Mouse (Mus musculus): ENCODE results near the gene Kbtbd8. TPM values are rescaled to one million over a fixed set of nuclear protein-coding genes. Genes with fewer than 3 reads are reported as not detected.

Kbtbd8 gene
- total RNA-seq, 2 experiments from 2014 or later = 4.5 to 5.0 TPM

GRCm38 (mm10) chr6:95169411-95169810 is 52.4 kb downstream of the Kbtbd8 start:
- DNase-seq (ENCODE audit: low spot score) = no peak

- no peak for DNase-seq (ENCODE audit: low spot score)
Observed at GRCm38 (mm10) chr6:95174311-95175143, 57.5 kb downstream of the Kbtbd8 start.

Other genes starting within 250 kb of the Kbtbd8 start
- not detected for gene Gm10234, start 204.9 kb downstream of the Kbtbd8 start, total RNA-seq (2021)

Measured in gastrocnemius, adult 18-20 months (tissue).